ENCODE assay signal across 8 mouse cellular contexts in genomic region chr5:64864699-64865108, GRCm38 (mm10).
DNase-seq lines count a peak whose midpoint lies in the region; ATAC-seq and TF ChIP-seq lines count a peak whose summit lies in the region.

No protein-coding gene starts in this region.

- no peak overlapping the region for H3K9ac ChIP-seq in heart, adult 2 months (ENCODE audit: low read depth, low read length)

- no peaks in the 10 kb centered on the region for H3K79me2 ChIP-seq in heart, adult 2 months (replicated peaks; ENCODE audit: control insufficient read depth, insufficient read depth, low read length)

- H3K4me1 ChIP-seq in heart, adult 2 months (ENCODE audit: control insufficient read depth, insufficient read depth, low read length) = peaks cover 20% of the 10 kb centered on the region

- no peak overlapping the region for H3K4me3 ChIP-seq in heart, adult 2 months

- TF ChIP-seq EP300 in heart, adult 2 months (IDR thresholded peaks at IDR 0.05; ENCODE audit: insufficient read depth, low read depth, low read length) = peak; percentile 89; the same call in 1 of the 2 replicates

- peak overlapping the region; percentile 64 for H3K27ac ChIP-seq in heart, adult 2 months

- DNase-seq in 3134 (ENCODE audit: extremely low read depth, insufficient read length, low spot score) = peak; percentile 83
- DNase-seq in CD4-positive, CD25-positive, alpha-beta regulatory T cell, adult 2 months (ENCODE audit: low read depth, low spot score) = peak; percentile 50
- DNase-seq in heart, adult 2 months = peak; percentile 46 to 74
- DNase-seq in kidney, postnatal 36 days = peak; percentile 40 to 51
- DNase-seq in testis, postnatal 10 days (ENCODE audit: low spot score) = no peak
- no peak for DNase-seq in layer of hippocampus, adult 18-20 months (ENCODE audit: low spot score in 2 of 2)
- DNase-seq in right cerebral cortex, postnatal 25 days = no peak

- 42% methylated on average over 4 of the region's 4 CpGs for WGBS in heart, adult 2 months

- no peaks in the 10 kb centered on the region for H3K36me3 ChIP-seq in heart, adult 2 months (ENCODE audit: control insufficient read depth, insufficient read depth, low read length)

- no peaks in the 10 kb centered on the region for H3K27me3 ChIP-seq in heart, adult 2 months (ENCODE audit: control insufficient read depth, insufficient read depth, low read length)

- intact Hi-C loops in heart, adult 2 months (cut with DNase I) = no loop called here

- TF ChIP-seq POLR2A in heart, adult 2 months (IDR thresholded peaks at IDR 0.05; ENCODE audit: insufficient read depth, low read depth, low read length) = no peak

- peak; percentile 88 for ATAC-seq in megakaryocyte, adult 5-6 weeks (ENCODE audit: poor library complexity, severe bottlenecking)

- TF ChIP-seq CTCF in heart, adult 2 months (IDR thresholded peaks at IDR 0.05) = no peak

Comparison
In these comparisons a context has a peak if more than half of its experiments do, and no peak if none do; other contexts are left out.
1. DNase-seq: peak in 3134 (single experiment), CD4-positive, CD25-positive, alpha-beta regulatory T cell, adult 2 months (single experiment), heart, adult 2 months (2 of 2) and kidney, postnatal 36 days (2 of 2); none in testis, postnatal 10 days (single experiment), layer of hippocampus, adult 18-20 months (0 of 2) and right cerebral cortex, postnatal 25 days (single experiment).